Mouse (Mus musculus): ENCODE data around the gene Rgl2. TPM values are rescaled to one million over a fixed set of nuclear protein-coding genes. Genes with fewer than 3 reads are reported as not detected.

Rgl2 gene
- total RNA-seq, 2 experiments from 2014 or later: 68.9 to 76.4 TPM

- TF ChIP-seq CTCF (conservative IDR thresholded peaks at IDR 0.05): no peak
- no peak overlapping the region for H3K27ac ChIP-seq
- no peak overlapping the region for H3K4me3 ChIP-seq
- no peak for DNase-seq (ENCODE audit: low spot score in 2 of 2)
These were observed 18.1 kb upstream of the Rgl2 start for GRCm38 (mm10) chr17:33911052-33911812.

- no peak overlapping the region for H3K27ac ChIP-seq
- no peak for TF ChIP-seq CTCF (conservative IDR thresholded peaks at IDR 0.05)
- no peak for DNase-seq (ENCODE audit: low spot score in 2 of 2)
- H3K4me3 ChIP-seq: no peak overlapping the region
These were observed 17.4 kb upstream of the Rgl2 start for GRCm38 (mm10) chr17:33911813-33912414.

- DNase-seq (ENCODE audit: low spot score in 2 of 2): no peak
- Histone ChIP-seq H3K27ac (no peak overlapping the region), H3K4me3 (no peak overlapping the region)
- no peak for TF ChIP-seq CTCF (conservative IDR thresholded peaks at IDR 0.05)
These were observed 16.1 kb upstream of the Rgl2 start for GRCm38 (mm10) chr17:33913264-33913663.

- no peak for DNase-seq (ENCODE audit: low spot score in 2 of 2)
These were observed 15.4 kb upstream of the Rgl2 start for GRCm38 (mm10) chr17:33913905-33914304.

GRCm38 (mm10) chr17:33914969-33915391 is 14.4 kb upstream of the Rgl2 start:
- DNase-seq (ENCODE audit: low spot score in 2 of 2): no peak
- Histone ChIP-seq H3K4me3 (no peak overlapping the region; the same call in 1 of the 2 replicates), H3K27ac (peak overlapping the region; percentile 63; the same call in 1 of the 2 replicates)
- TF ChIP-seq CTCF (conservative IDR thresholded peaks at IDR 0.05): peak; percentile 44

More at GRCm38 (mm10) chr17:33913905-33914304, 15.4 kb upstream of the Rgl2 start:
- TF ChIP-seq CTCF (conservative IDR thresholded peaks at IDR 0.05): no peak
- Histone ChIP-seq H3K4me3 (no peak overlapping the region), H3K27ac (no peak overlapping the region)

DNA sequence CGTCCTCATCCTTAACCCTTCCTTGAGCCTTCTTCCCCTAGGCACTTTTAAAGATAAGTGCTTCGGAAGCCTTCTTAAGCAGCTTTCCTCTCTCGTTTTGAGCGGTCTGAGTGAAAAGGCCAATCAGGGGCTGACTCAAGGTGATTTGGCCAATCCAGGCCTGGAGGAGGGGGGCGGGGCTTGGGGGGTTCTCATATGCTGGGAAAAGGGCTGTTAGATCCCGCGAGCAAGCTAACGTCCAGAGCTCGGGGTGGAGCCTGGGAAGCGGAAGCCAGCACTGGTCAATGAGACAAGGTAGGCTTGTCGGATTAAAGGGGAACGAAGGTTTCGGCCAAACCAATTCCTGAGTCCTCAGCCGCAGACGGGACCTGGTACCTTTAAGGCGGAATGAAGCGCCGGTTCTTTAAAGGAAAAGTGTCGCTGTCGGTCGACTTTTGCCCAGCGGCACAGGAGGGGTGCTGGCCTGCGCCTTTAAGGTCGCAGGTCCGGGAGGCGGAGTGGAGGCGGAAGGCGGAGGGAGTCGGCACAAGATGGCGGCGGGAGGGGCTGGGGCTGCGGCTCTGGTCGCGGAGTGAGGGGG is 13.6 kb upstream of the Rgl2 start, which contains the start of the genes Tapbp and Zbtb22:
Gene Tapbp, plus strand, starts transcription at position 229 of the 580 bp plus-strand sequence.
Gene Zbtb22, plus strand, starts transcription at position 234 of the 580 bp plus-strand sequence.
- Histone ChIP-seq H3K27ac (peak within 1 kb of the TSS; percentile 63), H3K4me3 (peak within 1 kb of the TSS; percentile 59)
- TF ChIP-seq CTCF (conservative IDR thresholded peaks at IDR 0.05): no peak

DNA sequence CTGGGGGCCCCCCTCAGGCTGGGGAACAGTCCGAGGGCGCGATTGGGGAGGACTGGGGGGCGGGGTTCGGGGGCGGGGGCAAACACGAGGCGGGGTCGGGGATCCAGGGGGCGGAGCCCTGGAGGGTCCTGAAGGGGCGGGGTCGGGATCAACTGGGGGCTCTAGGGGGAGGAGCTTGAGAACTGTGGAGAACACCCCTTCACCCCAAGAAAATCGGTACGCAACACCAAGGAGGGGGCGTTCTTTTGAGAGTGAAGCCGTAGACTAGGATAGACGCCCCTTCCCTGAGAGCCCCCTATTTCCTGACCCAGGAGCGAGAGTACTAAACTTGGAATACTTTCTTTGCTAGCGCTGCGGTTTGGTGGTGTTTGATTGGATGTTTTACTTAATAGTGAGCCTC is 13.0 kb upstream of the Rgl2 start:
- Histone ChIP-seq H3K4me3 (peak overlapping the region; percentile 59), H3K27ac (peak overlapping the region; percentile 63)
- no peak for DNase-seq (ENCODE audit: low spot score in 2 of 2)
- no peak for TF ChIP-seq CTCF (conservative IDR thresholded peaks at IDR 0.05)

More for the DNA sequence above, 13.6 kb upstream of the Rgl2 start, which contains the start of the genes Tapbp and Zbtb22:
- peak; percentile 94 to 97 for DNase-seq (ENCODE audit: low spot score in 2 of 2)

GRCm38 (mm10) chr17:33916847-33917655 is 12.3 kb upstream of the Rgl2 start:
- Histone ChIP-seq H3K4me3 (peak overlapping the region; percentile 59), H3K27ac (no peak overlapping the region)
- no peak for DNase-seq (ENCODE audit: low spot score in 2 of 2)
- TF ChIP-seq CTCF (conservative IDR thresholded peaks at IDR 0.05): no peak

DNA sequence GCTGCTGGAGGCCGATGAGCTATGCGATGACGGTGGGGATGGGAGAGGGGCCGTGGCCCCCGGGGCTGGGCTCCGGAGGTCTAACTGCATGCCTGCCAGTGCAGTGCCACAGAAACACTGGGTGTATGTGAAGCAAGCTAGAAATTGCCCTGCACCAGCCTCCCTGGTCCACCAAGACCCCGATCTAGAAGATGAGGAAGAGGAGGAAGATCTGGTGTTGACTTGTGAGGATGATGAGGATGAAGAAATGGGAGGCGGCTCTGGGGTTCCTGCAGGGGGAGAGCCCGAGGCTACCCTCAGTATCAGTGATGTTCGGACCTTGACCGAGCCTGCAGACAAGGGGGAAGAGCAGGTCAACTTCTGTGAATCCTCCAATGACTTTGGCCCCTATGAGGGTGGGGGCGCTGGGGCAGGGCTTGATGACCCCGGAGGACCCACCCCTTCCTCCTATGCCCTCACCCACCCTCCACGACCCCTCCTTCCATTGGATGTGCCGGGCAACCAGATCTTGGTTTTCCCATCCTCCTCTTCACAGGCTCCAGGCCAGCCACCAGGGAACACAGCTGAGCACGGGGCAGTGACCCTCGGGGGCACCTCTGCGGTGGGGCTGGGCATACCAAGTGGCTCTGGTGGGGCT is 11.6 kb upstream of the Rgl2 start:
- Histone ChIP-seq H3K4me3 (no peak overlapping the region), H3K27ac (no peak overlapping the region)
- no peak for TF ChIP-seq CTCF (conservative IDR thresholded peaks at IDR 0.05)
- no peak for DNase-seq (ENCODE audit: low spot score in 2 of 2)

- no peak for DNase-seq (ENCODE audit: low spot score in 2 of 2)
- peak overlapping the region; percentile 78; the same call in 1 of the 2 replicates for H3K4me3 ChIP-seq
- H3K27ac ChIP-seq: peak overlapping the region; percentile 83
- TF ChIP-seq CTCF (conservative IDR thresholded peaks at IDR 0.05): no peak
These were observed 10.8 kb upstream of the Rgl2 start for GRCm38 (mm10) chr17:33918293-33919203.
